Mouse (Mus musculus): Measurements from ENCODE around the gene Sarm1.

DNA sequence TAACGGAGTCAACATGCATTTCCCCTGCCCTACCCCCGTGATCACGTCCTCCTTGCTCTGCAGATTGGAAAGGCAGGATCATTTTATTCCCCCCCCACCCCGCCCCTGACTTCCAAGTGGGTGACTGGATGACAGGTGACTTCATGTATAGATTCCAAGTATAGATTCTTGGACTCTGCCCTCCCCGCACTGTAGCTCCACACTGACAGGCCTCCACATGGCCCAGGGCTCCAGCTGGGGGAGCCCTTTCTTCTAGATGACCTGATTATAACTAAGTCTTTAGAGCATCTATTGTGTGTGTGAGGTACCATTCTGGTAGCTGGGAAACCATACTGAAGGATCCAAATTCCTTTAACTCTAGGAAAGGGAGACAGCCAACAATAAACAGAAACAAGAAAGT lies 34.9 kb downstream of the Sarm1 start:
- TF ChIP-seq CTCF (IDR thresholded peaks at IDR 0.05; ENCODE audit: low read depth, low read length) (no peak), POLR2A (IDR thresholded peaks at IDR 0.05; ENCODE audit: borderline replicate concordance, low read depth, low read length) (no peak)
